Mouse (Mus musculus): ENCODE measurements around the gene Thap4. TPM values are rescaled to one million over a fixed set of nuclear protein-coding genes. Genes with fewer than 3 reads are reported as not detected.
"Not testable (repeated sequence)": the region's sequence is repeated elsewhere in the genome, so short reads cannot be mapped to it uniquely, and the experiment has no call there.

Thap4 gene
- total RNA-seq, 1 experiment from 2014 or later: 25.1 TPM

- ATAC-seq (replicated peaks in 1 of 2; ENCODE audit: insufficient read depth in 1 of 2, low FRiP score in 2 of 2, low TSS enrichment in 1 of 2, low read depth in 1 of 2, poor library complexity in 2 of 2, severe bottlenecking in 2 of 2): no peak
Measured at GRCm38 (mm10) chr1:93672682-93673081, 82.0 kb downstream of the Thap4 start.

- no peak for ATAC-seq (replicated peaks in 1 of 2; ENCODE audit: insufficient read depth in 1 of 2, low FRiP score in 2 of 2, low TSS enrichment in 1 of 2, low read depth in 1 of 2, poor library complexity in 2 of 2, severe bottlenecking in 2 of 2)
Measured at GRCm38 (mm10) chr1:93669941-93670340, 84.7 kb downstream of the Thap4 start.

GRCm38 (mm10) chr1:93668791-93669548 lies 85.7 kb downstream of the Thap4 start:
- ATAC-seq (replicated peaks in 1 of 2; ENCODE audit: insufficient read depth in 1 of 2, low FRiP score in 2 of 2, low TSS enrichment in 1 of 2, low read depth in 1 of 2, poor library complexity in 2 of 2, severe bottlenecking in 2 of 2): peak; percentile 96 to 97

- peak; percentile 50 to 58; a peak in 3 of 4 replicates for ATAC-seq (replicated peaks in 1 of 2; ENCODE audit: insufficient read depth in 1 of 2, low FRiP score in 2 of 2, low TSS enrichment in 1 of 2, low read depth in 1 of 2, poor library complexity in 2 of 2, severe bottlenecking in 2 of 2)
Measured at GRCm38 (mm10) chr1:93667760-93668400, 86.8 kb downstream of the Thap4 start.

- ATAC-seq (replicated peaks in 1 of 2; ENCODE audit: insufficient read depth in 1 of 2, low FRiP score in 2 of 2, low TSS enrichment in 1 of 2, low read depth in 1 of 2, poor library complexity in 2 of 2, severe bottlenecking in 2 of 2): not testable (repeated sequence)
Measured at GRCm38 (mm10) chr1:93658559-93658958, 96.1 kb downstream of the Thap4 start, which contains the start of gene Stk25. Gene Stk25 (minus strand): TSS chr1:93658659.

GRCm38 (mm10) chr1:93657025-93657360 lies 97.7 kb downstream of the Thap4 start:
- no peak for ATAC-seq (replicated peaks in 1 of 2; ENCODE audit: insufficient read depth in 1 of 2, low FRiP score in 2 of 2, low TSS enrichment in 1 of 2, low read depth in 1 of 2, poor library complexity in 2 of 2, severe bottlenecking in 2 of 2)

- no peak for ATAC-seq (replicated peaks in 1 of 2; ENCODE audit: insufficient read depth in 1 of 2, low FRiP score in 2 of 2, low TSS enrichment in 1 of 2, low read depth in 1 of 2, poor library complexity in 2 of 2, severe bottlenecking in 2 of 2)
Measured at GRCm38 (mm10) chr1:93656325-93657024, 98.2 kb downstream of the Thap4 start.

GRCm38 (mm10) chr1:93654798-93655197 lies 99.9 kb downstream of the Thap4 start:
- no peak for ATAC-seq (replicated peaks in 1 of 2; ENCODE audit: insufficient read depth in 1 of 2, low FRiP score in 2 of 2, low TSS enrichment in 1 of 2, low read depth in 1 of 2, poor library complexity in 2 of 2, severe bottlenecking in 2 of 2)

- peak in 1 of 2 experiments; percentile 44; a peak in 3 of 4 replicates for ATAC-seq (replicated peaks in 1 of 2; ENCODE audit: insufficient read depth in 1 of 2, low FRiP score in 2 of 2, low TSS enrichment in 1 of 2, low read depth in 1 of 2, poor library complexity in 2 of 2, severe bottlenecking in 2 of 2)
Measured at GRCm38 (mm10) chr1:93654275-93654674, 100.4 kb downstream of the Thap4 start.

Other genes with a start within 250 kb of the Thap4 start
- gene Farp2, start 242.8 kb downstream of the Thap4 start, total RNA-seq (2017): 0.99 and 3.4 TPM in 2 replicates
- gene Stk25, start 96.2 kb downstream of the Thap4 start, total RNA-seq (2017): 47.5 and 59.3 TPM in 2 replicates
- gene Bok, start 69.2 kb downstream of the Thap4 start, total RNA-seq (2017): 1.6 and 2.6 TPM in 2 replicates
- gene Atg4b, start 3.4 kb downstream of the Thap4 start, total RNA-seq (2017): 56.5 and 83.3 TPM in 2 replicates
- gene Dtymk, start 47.1 kb upstream of the Thap4 start, total RNA-seq (2017): 184 and 237 TPM in 2 replicates
- 37.6 and 48.7 TPM in 2 replicates for gene Ing5, start 49.1 kb upstream of the Thap4 start, total RNA-seq (2017)
- 29.5 and 33.8 TPM in 2 replicates for gene D2hgdh, start 70.0 kb upstream of the Thap4 start, total RNA-seq (2017)
- gene Gal3st2, start 106.4 kb upstream of the Thap4 start, total RNA-seq (2017): not detected in 2 replicates
- gene Gal3st2b, start 163.4 kb upstream of the Thap4 start, total RNA-seq (2017): not detected in 2 replicates
- not detected in 2 replicates for gene Gal3st2c, start 235.6 kb upstream of the Thap4 start, total RNA-seq (2017)

Data from hematopoietic stem cell, adult 5-6 weeks (primary cell).